ENCODE assay signal across 25 mouse cellular contexts in the genomic region with DNA sequence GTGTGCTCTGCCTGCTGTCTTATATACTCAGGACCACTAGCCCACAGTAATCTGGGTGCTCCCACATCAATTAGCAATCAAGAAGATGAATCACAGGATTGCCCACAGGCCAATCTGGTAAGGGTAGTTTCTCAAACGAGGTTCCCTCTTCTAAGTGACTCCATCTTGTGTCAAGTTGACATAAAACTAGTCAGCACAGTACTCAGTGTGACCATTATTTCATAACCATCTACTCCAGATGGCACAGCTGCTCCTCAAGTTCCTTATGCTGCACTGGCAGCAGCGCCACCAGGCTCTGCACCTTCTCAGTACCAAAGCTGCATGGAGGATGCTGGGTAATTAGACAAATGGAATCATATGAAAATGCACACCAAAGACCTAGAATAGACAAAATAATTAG.
DNase-seq lines count a peak whose midpoint lies in the region; ATAC-seq and TF ChIP-seq lines count a peak whose summit lies in the region.
"Had no signal": no experiment of that assay in that cellular context is flagged by ENCODE, and none has a peak within 500 bp of the region (broad histone marks: within the 10 kb centered on the region; RNA-seq: fewer than 3 reads in every experiment).

No protein-coding gene starts in this region.

- no peaks in the 10 kb centered on the region for H3K9me3 ChIP-seq in limb, embryonic 11.5 days (ENCODE audit: control insufficient read depth, low read length)
- H3K9me3 ChIP-seq in limb, embryonic 10.5 days (replicated peaks) = no peaks in the 10 kb centered on the region
- H3K9me3 ChIP-seq in intestine, postnatal 0 days (ENCODE audit: control insufficient read depth) = no peaks in the 10 kb centered on the region
- H3K9me3 ChIP-seq: embryonic facial prominence, embryonic 13.5 days; embryonic facial prominence, embryonic 15.5 days; forebrain, embryonic 10.5 days; forebrain, embryonic 12.5 days had no signal

- no peaks in the 10 kb centered on the region for H3K36me3 ChIP-seq in limb, embryonic 11.5 days (ENCODE audit: control insufficient read depth, insufficient read depth, low read length)
- H3K36me3 ChIP-seq in limb, embryonic 10.5 days = no peaks in the 10 kb centered on the region
- no peaks in the 10 kb centered on the region for H3K36me3 ChIP-seq in intestine, postnatal 0 days (ENCODE audit: control insufficient read depth, insufficient read depth)
- H3K36me3 ChIP-seq: embryonic facial prominence, embryonic 13.5 days; embryonic facial prominence, embryonic 15.5 days; forebrain, embryonic 10.5 days; forebrain, embryonic 12.5 days had no signal

- no peak overlapping the region for H3K4me2 ChIP-seq in limb, embryonic 11.5 days (ENCODE audit: low read depth, severe bottlenecking)
- no peak overlapping the region for H3K4me2 ChIP-seq in intestine, postnatal 0 days (replicated peaks; ENCODE audit: low read depth)
- H3K4me2 ChIP-seq: embryonic facial prominence, embryonic 13.5 days; embryonic facial prominence, embryonic 15.5 days; forebrain, embryonic 12.5 days had no signal

- H3K4me1 ChIP-seq in limb, embryonic 11.5 days (ENCODE audit: control insufficient read depth, insufficient read depth, low read length) = no peaks in the 10 kb centered on the region
- no peaks in the 10 kb centered on the region for H3K4me1 ChIP-seq in limb, embryonic 10.5 days
- no peaks in the 10 kb centered on the region for H3K4me1 ChIP-seq in intestine, postnatal 0 days (replicated peaks; ENCODE audit: control insufficient read depth, insufficient read depth, low read length)
- H3K4me1 ChIP-seq: embryonic facial prominence, embryonic 13.5 days; embryonic facial prominence, embryonic 15.5 days; forebrain, embryonic 10.5 days; forebrain, embryonic 12.5 days had no signal

- DNase-seq in limb, embryonic 11.5 days (ENCODE audit: low spot score) = no peak
- DNase-seq in limb, embryonic 10.5 days (ENCODE audit: low spot score) = no peak
- no peak for DNase-seq in embryo, embryonic 10 days (ENCODE audit: low spot score)
- DNase-seq in ovary, postnatal 14 days (ENCODE audit: low spot score) = no peak
- DNase-seq: adrenal gland, adult 2 months; adrenal gland, postnatal 10 days; adrenal gland, postnatal 25 days; cerebellum, adult 11 months; cerebellum, adult 18-20 months; cerebellum, adult 8-10 months; cerebellum, adult 9-11 months; cerebellum, postnatal 14 days; cerebellum, postnatal 36 days; embryo, embryonic 11 days had no signal

- 0 out of 2 replicates have a peak, but pooled peaks have one; percentile 26 for ATAC-seq in limb, embryonic 11.5 days (ENCODE audit: insufficient number of reproducible peaks, low FRiP score, low TSS enrichment, low read depth)
- ATAC-seq in granulocyte monocyte progenitor cell, adult 5-6 weeks (replicated peaks; ENCODE audit: poor library complexity, severe bottlenecking) = peak; percentile 85
- ATAC-seq in megakaryocyte, adult 5-6 weeks (ENCODE audit: poor library complexity, severe bottlenecking) = peak; percentile 62
- peak; percentile 56 for ATAC-seq in neutrophil, adult 5-6 weeks (ENCODE audit: extremely low read depth, insufficient number of reproducible peaks, low FRiP score, poor library complexity, severe bottlenecking)
- no peak for ATAC-seq in intestine, postnatal 0 days
- ATAC-seq: forebrain, embryonic 14.5 days; forebrain, embryonic 16.5 days had no signal

- no peak overlapping the region for H3K9ac ChIP-seq in limb, embryonic 11.5 days (ENCODE audit: low read length)
- H3K9ac ChIP-seq in intestine, postnatal 0 days (ENCODE audit: low read depth, low read length) = no peak overlapping the region
- H3K9ac ChIP-seq: embryonic facial prominence, embryonic 13.5 days; embryonic facial prominence, embryonic 15.5 days; forebrain, embryonic 12.5 days had no signal

- TF ChIP-seq CTCF in intestine, postnatal 0 days (IDR thresholded peaks at IDR 0.05; ENCODE audit: low read depth) = no peak

- H3K4me3 ChIP-seq in limb, embryonic 11.5 days (ENCODE audit: low read depth, low read length) = no peak overlapping the region
- no peak overlapping the region for H3K4me3 ChIP-seq in limb, embryonic 10.5 days
- H3K4me3 ChIP-seq in intestine, postnatal 0 days (ENCODE audit: low read depth, low read length) = no peak overlapping the region
- H3K4me3 ChIP-seq: embryonic facial prominence, embryonic 13.5 days; embryonic facial prominence, embryonic 15.5 days; erythroblast, embryonic 14.5 days; forebrain, embryonic 10.5 days; forebrain, embryonic 12.5 days had no signal

- H3K27ac ChIP-seq in limb, embryonic 11.5 days (replicated peaks; ENCODE audit: low read depth, low read length) = no peak overlapping the region
- no peak overlapping the region for H3K27ac ChIP-seq in limb, embryonic 10.5 days
- H3K27ac ChIP-seq in intestine, postnatal 0 days (ENCODE audit: low read depth, low read length) = no peak overlapping the region
- H3K27ac ChIP-seq: embryonic facial prominence, embryonic 13.5 days; embryonic facial prominence, embryonic 15.5 days; forebrain, embryonic 10.5 days; forebrain, embryonic 12.5 days had no signal

- H3K27me3 ChIP-seq in limb, embryonic 11.5 days (ENCODE audit: control insufficient read depth, insufficient read depth, low read length) = no peaks in the 10 kb centered on the region
- no peaks in the 10 kb centered on the region for H3K27me3 ChIP-seq in limb, embryonic 10.5 days (ENCODE audit: low read depth, poor library complexity, severe bottlenecking)
- no peaks in the 10 kb centered on the region for H3K27me3 ChIP-seq in intestine, postnatal 0 days (replicated peaks; ENCODE audit: control insufficient read depth, insufficient read depth, low read length)
- H3K27me3 ChIP-seq: embryonic facial prominence, embryonic 13.5 days; embryonic facial prominence, embryonic 15.5 days; forebrain, embryonic 12.5 days had no signal

- WGBS in limb, embryonic 11.5 days = 56% methylated on average over 2 of the region's 2 CpGs
- WGBS in limb, embryonic 10.5 days = 71% methylated on average over 2 of the region's 2 CpGs
- 65% methylated on average over 2 of the region's 2 CpGs for WGBS in intestine, postnatal 0 days
